Mouse (Mus musculus): ENCODE measurements around the gene Armc7. TPM values are rescaled to one million over a fixed set of nuclear protein-coding genes. Genes with fewer than 3 reads are reported as not detected.

Gene Armc7
- 4.6 and 6.2 TPM in 2 replicates for polyA plus RNA-seq (2015; fragmentation: Nextera tagmentation; extraction: Ambion mirVana)

DNA sequence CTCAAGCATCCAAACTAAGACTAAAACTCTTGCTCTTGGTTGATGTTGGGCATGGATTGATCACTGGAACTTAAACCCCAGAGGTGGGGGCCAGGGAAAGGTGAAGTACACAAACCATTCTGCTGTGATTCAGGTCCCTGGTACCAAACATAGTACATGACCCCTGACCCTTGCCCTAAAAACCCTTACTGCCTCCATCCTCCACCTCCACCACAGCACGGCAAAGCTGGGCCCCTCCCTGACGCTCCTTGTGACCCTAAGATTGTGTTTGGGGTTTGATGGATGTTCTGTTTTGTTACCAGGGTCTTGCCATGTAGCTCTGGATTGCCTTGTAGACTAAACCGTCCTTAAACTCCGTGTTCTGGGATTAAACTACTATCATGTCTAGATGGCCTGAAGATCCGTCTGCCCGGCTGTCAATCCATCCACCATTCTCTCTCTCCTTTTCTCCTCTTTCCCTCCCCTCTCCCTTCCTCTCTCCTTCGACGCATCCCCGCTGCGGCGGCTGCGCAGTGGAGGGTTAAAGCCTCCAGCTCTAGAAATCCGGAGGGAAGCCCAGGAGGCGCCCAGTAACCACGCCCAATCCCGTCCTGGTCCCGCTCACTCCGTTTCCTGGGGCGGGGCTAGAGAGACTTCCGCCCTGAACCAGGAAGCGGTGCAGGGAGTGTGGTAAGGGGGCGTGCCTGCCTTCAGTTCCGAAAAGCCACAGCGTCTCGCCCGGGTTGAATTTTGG is at the start of gene Armc7:
Armc7 (plus strand) TSS at position 643 of the 733 bp plus-strand sequence.
- Histone ChIP-seq H3K4me2 (peak within 1 kb of the TSS; percentile 76), H3K9ac (peak within 1 kb of the TSS; percentile 79), H3K4me3 (peak within 1 kb of the TSS; percentile 90), H3K4me1 (replicated peaks) (peaks cover 35% of the 10 kb centered on the region), H3K27me3 (no peaks in the 10 kb centered on the region), H3K9me3 (replicated peaks) (no peaks in the 10 kb centered on the region), H3K27ac (peak within 1 kb of the TSS; percentile 83), H3K36me3 (no peaks in the 10 kb centered on the region)
- ATAC-seq (replicated peaks; ENCODE audit: insufficient number of reproducible peaks, insufficient read depth, low FRiP score, low read depth): peak; percentile 96
- under 1% methylated on average over 26 of the region's 26 CpGs for WGBS

DNA sequence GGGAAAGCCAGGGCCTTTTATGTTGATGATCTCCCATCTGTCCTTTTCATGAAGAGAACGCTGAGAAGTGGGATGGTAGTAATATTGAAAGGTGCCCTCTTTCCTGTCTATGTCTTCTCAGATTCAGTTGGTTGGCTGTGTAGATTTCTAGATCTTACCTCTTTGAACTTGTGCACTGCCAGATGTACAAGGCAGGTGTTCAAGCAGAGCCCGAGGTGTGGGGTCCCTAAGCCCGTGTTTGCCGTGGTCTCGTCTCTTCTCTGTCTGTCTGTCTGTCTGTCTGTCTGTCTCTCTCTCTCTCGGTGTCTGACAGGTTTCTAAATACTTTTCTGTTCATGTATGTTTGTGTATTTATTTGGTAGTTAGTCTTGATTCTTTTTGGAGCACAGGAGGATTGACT is 49.8 kb upstream of the Armc7 start:
- H3K4me1 ChIP-seq (replicated peaks): peaks cover 26% of the 10 kb centered on the region
- no peak for ATAC-seq (replicated peaks; ENCODE audit: insufficient number of reproducible peaks, insufficient read depth, low FRiP score, low read depth)
- no peak overlapping the region for H3K4me2 ChIP-seq
- peaks cover 40% of the 10 kb centered on the region for H3K36me3 ChIP-seq
- H3K27ac ChIP-seq: no peak overlapping the region
- 85% methylated on average over 6 of the region's 6 CpGs for WGBS
- no peak overlapping the region for H3K4me3 ChIP-seq
- H3K9me3 ChIP-seq (replicated peaks): no peaks in the 10 kb centered on the region
- H3K27me3 ChIP-seq: no peaks in the 10 kb centered on the region
- H3K9ac ChIP-seq: no peak overlapping the region

DNA sequence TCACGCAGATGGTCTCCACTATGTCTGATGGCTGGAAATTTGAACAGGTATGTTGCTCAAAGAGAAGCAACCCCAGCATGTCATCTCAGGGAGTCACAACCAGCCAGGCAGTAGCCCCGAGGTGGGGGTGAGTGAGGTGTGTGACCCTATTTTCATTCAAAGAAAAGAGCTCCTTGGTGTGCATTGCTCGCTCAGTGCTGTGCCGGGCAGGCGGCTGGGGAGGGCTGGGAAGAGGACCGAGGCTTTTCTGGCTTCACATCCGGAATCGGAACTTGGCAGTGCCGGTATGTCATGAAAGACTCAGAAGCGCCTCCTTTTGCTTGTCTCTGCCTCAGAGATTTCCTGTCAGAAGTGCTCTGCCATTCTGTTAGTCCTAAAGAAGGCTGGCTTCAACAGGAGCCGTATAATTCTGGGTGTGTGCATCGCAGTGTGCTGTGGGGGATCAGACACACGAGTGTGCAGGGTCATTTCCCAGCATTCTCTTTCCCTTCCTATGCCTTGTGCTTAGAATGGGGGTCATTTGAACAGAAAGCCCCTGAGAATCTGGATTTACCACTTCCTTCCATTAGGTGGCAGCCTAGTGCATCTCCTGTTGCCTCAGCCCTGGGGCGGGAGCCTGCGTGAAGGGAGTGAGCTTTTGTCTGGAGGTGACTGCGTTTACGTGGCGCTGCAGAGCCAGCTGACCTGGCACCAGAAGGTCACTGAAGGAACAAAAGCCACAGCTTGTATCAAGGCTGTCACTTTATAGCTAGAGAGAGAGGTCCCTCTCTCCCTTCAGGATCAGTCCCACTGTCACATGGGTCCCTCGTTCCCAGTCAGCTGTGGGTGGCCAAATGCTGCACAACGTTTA is 47.8 kb upstream of the Armc7 start:
- Histone ChIP-seq H3K4me3 (no peak overlapping the region), H3K9ac (0 out of 2 replicates have a peak overlapping the region, but pooled peaks have one; percentile 23)
- 33% methylated on average over 20 of the region's 20 CpGs for WGBS

DNA sequence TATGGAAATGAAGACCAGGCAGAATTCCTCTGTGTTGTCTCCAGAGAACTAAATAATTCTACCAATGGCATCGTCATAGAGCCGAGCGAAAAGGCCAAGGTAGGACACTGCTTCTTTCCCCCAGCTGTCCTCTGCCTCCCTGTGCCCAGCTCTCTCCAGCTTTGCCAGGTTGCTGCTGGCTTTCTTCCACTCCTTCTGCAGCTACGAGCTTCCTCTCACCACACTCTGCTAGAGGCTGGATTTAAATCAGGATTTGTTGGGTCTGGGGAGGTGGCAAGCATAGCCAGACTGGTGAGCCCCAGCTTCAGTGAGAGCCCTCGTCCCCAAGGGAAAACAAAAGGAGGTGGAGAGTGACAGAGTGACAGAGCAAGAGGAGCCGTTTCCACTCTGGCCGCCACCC is 46.2 kb upstream of the Armc7 start:
- WGBS: 78% methylated on average over 7 of the region's 7 CpGs
- Histone ChIP-seq H3K27ac (no peak overlapping the region), H3K9me3 (replicated peaks) (no peaks in the 10 kb centered on the region), H3K27me3 (no peaks in the 10 kb centered on the region), H3K9ac (no peak overlapping the region), H3K36me3 (peaks cover 56% of the 10 kb centered on the region), H3K4me2 (no peak overlapping the region), H3K4me1 (replicated peaks) (peaks cover 11% of the 10 kb centered on the region), H3K4me3 (no peak overlapping the region)
- no peak for ATAC-seq (replicated peaks; ENCODE audit: insufficient number of reproducible peaks, insufficient read depth, low FRiP score, low read depth)

More for the DNA sequence above, 47.8 kb upstream of the Armc7 start:
- H3K9me3 ChIP-seq (replicated peaks): no peaks in the 10 kb centered on the region
- peaks cover 57% of the 10 kb centered on the region for H3K36me3 ChIP-seq
- peak overlapping the region; percentile 17; the same call in 1 of the 2 replicates for H3K4me2 ChIP-seq
- peak overlapping the region; percentile 58 for H3K27ac ChIP-seq
- peaks cover 11% of the 10 kb centered on the region for H3K4me1 ChIP-seq (replicated peaks)
- H3K27me3 ChIP-seq: no peaks in the 10 kb centered on the region
- ATAC-seq (replicated peaks; ENCODE audit: insufficient number of reproducible peaks, insufficient read depth, low FRiP score, low read depth): peak; percentile 51

DNA sequence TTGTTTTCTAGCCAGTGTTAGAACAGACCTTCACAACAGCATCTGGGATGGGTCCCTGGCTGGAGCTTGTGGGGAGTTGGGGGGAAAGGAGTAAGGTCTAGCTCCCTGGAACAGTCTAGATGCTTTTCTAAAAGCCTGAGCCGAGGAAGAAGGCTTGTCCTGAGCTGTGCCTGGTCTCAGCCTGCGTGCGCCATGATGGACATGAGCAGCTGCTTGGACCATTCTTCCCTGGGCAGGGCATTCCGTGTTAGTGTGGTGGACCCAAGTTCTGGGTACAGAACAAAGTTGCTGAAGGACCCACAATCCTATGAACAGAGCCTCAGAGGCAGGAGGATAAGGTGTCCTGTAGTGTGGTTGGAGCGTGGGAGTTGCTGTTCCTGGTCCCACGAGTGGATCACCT is 44.9 kb upstream of the Armc7 start:
- Histone ChIP-seq H3K9me3 (replicated peaks) (no peaks in the 10 kb centered on the region), H3K27me3 (no peaks in the 10 kb centered on the region), H3K4me2 (no peak overlapping the region), H3K4me3 (no peak overlapping the region), H3K36me3 (peaks cover 48% of the 10 kb centered on the region), H3K9ac (no peak overlapping the region), H3K4me1 (replicated peaks) (peaks cover 15% of the 10 kb centered on the region), H3K27ac (no peak overlapping the region)
- WGBS: 94% methylated on average over 6 of the region's 6 CpGs
- ATAC-seq (replicated peaks; ENCODE audit: insufficient number of reproducible peaks, insufficient read depth, low FRiP score, low read depth): no peak

DNA sequence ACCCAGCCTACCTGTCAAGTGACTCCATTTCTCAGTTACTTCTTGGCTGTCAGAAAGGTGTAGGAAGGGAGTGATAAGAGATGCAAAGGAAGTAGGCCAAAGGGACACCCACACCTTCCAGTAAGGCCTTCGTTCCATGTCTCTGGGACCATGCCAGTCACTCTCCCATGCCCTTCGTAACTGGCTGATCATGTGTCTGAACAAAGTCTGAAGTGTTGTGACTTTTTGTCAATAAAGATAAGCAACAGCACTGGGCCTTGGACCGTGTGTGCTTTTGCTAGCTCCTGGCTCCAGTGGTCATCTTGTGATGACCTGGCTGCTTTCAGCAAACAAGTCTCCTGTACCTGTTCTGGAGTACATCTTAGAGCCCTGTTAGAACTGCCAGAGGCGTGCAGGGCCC is 42.7 kb upstream of the Armc7 start:
- Histone ChIP-seq H3K27me3 (no peaks in the 10 kb centered on the region), H3K36me3 (peaks cover 36% of the 10 kb centered on the region), H3K4me3 (no peak overlapping the region), H3K9ac (no peak overlapping the region), H3K9me3 (replicated peaks) (no peaks in the 10 kb centered on the region), H3K4me1 (replicated peaks) (peaks cover 16% of the 10 kb centered on the region), H3K4me2 (no peak overlapping the region), H3K27ac (no peak overlapping the region)
- no peak for ATAC-seq (replicated peaks; ENCODE audit: insufficient number of reproducible peaks, insufficient read depth, low FRiP score, low read depth)
- WGBS: 74% methylated on average over 4 of the region's 4 CpGs

DNA sequence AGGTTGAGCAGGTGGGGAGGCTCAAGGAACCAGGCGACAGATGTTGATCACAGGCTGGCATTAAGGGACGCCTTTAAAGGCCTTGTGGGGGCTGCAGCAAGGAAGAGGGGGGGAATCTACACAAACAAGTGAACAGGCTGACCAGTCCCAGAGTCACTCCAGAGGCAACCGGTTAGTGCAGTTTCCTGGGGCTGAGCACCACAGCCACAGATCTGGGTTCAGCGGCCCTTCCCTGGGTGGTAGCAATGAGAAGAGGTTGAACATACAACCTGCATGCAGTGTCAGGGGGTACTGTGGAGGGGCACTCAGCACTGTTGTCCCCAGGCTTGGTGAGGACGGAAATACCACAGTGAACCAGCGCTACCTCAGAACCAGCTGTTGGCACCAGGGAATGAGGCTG is 42.1 kb upstream of the Armc7 start:
- H3K4me3 ChIP-seq: no peak overlapping the region
- ATAC-seq (replicated peaks; ENCODE audit: insufficient number of reproducible peaks, insufficient read depth, low FRiP score, low read depth): no peak

DNA sequence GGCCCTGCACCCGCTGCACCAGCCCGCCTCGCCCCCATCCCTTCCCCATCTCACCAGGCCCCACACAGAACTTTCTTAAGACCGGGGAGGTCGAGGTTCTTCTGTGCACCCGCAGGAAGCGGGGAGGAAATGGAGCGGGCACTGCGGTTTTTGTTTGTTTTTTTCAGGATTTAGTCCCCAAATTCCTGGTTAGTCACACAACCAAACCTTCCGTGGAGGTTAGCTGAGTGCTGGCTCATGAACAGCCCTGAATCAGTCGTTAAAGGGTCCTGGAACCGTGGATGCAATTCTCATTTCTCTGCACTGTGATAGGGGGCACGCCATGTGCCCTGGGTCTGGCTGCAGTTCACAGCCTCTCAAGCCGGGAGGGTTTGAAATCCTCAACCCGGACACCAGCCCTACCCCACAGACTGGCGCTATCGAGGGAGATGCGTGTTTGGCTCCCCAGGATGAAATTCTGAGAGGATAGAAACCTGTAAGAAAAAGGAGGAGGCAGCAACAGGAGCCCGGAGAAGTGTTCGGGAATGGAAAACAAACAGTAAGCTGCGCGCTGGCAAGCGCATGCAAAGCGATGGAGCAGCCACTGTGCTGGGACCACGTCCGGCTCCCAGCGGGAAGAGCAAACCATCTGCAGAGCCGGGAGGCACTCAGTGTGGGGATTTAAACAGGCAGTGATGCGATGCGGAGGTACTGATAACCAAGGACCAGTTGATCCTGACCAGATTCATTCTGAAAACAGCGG is 39.7 kb upstream of the Armc7 start:
- Histone ChIP-seq H3K9me3 (replicated peaks) (no peaks in the 10 kb centered on the region), H3K4me1 (replicated peaks) (peaks cover 13% of the 10 kb centered on the region), H3K4me3 (peak overlapping the region; percentile 45), H3K36me3 (peaks cover 19% of the 10 kb centered on the region), H3K27ac (no peak overlapping the region), H3K4me2 (peak overlapping the region; percentile 75), H3K27me3 (no peaks in the 10 kb centered on the region), H3K9ac (peak overlapping the region; percentile 61)
- 0 out of 2 replicates have a peak, but pooled peaks have one; percentile 47 for ATAC-seq (replicated peaks; ENCODE audit: insufficient number of reproducible peaks, insufficient read depth, low FRiP score, low read depth)
- 9% methylated on average over 31 of the region's 31 CpGs for WGBS

More for the DNA sequence above, 42.1 kb upstream of the Armc7 start:
- H3K9me3 ChIP-seq (replicated peaks): no peaks in the 10 kb centered on the region
- H3K27me3 ChIP-seq: no peaks in the 10 kb centered on the region
- no peak overlapping the region for H3K27ac ChIP-seq
- H3K36me3 ChIP-seq: peaks cover 36% of the 10 kb centered on the region
- H3K4me2 ChIP-seq: no peak overlapping the region
- no peak overlapping the region for H3K9ac ChIP-seq
- peaks cover 13% of the 10 kb centered on the region for H3K4me1 ChIP-seq (replicated peaks)
- 78% methylated on average over 6 of the region's 6 CpGs for WGBS

DNA sequence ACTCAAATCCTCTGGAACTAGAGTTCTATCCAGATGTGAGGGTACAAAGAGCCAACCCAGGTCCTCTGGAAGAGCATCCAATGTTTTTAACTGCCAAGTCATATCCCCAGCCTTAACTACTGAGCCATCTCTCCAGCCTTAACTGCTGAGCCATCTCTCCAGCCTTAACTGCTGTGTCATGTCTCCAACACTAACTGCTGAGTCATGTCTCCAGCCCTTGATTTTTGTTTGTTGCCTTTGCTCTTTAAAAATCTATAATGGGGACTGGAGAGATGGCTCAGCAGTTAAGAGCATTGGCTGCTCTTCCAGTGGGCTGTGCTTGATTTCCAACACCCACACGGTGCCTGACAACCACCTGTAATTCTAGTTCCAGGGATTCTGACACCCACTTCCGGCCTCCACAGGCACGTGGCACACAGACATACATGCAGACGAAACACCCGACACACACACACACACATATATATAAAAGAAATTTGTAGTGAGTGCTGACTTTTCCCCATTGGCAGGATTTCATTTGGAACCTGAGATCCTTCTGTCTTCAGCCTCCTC is 37.8 kb upstream of the Armc7 start:
- H3K9me3 ChIP-seq (replicated peaks): no peaks in the 10 kb centered on the region
- no peak for ATAC-seq (replicated peaks; ENCODE audit: insufficient number of reproducible peaks, insufficient read depth, low FRiP score, low read depth)
- H3K36me3 ChIP-seq: 0 out of 2 replicates have a peak, but pooled peaks cover 3% of the 10 kb centered on the region
- peaks cover 13% of the 10 kb centered on the region for H3K4me1 ChIP-seq (replicated peaks)
- no peak overlapping the region for H3K4me2 ChIP-seq
- no peak overlapping the region for H3K9ac ChIP-seq
- H3K27me3 ChIP-seq: no peaks in the 10 kb centered on the region
- WGBS: 65% methylated on average over 5 of the region's 5 CpGs
- no peak overlapping the region for H3K27ac ChIP-seq
- no peak overlapping the region for H3K4me3 ChIP-seq

DNA sequence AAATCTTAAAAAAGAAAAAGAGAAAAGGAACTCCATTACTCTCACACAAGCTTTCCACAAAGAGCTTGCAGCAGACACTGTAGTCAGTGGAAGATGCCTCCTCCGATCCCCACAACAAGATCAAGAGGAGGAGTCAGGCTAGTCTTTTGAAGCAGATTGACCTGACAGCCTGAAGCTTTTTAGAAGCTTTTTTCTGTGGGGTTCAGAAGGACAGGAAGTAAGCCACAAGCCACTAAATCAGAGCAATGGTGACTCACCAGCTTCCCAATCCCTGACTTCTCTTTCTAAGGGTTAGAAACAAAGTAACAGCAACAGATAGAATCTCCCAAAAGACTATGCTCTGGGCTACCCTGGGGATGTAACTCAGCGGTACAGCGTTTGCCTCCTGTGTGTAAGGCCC is 36.1 kb upstream of the Armc7 start:
- Histone ChIP-seq H3K9ac (no peak overlapping the region), H3K36me3 (no peaks in the 10 kb centered on the region), H3K27me3 (no peaks in the 10 kb centered on the region), H3K4me1 (replicated peaks) (peaks cover 13% of the 10 kb centered on the region), H3K4me3 (no peak overlapping the region), H3K9me3 (replicated peaks) (no peaks in the 10 kb centered on the region), H3K4me2 (no peak overlapping the region), H3K27ac (no peak overlapping the region)
- 75% methylated on average over 3 of the region's 3 CpGs for WGBS
- no peak for ATAC-seq (replicated peaks; ENCODE audit: insufficient number of reproducible peaks, insufficient read depth, low FRiP score, low read depth)

All from heart, embryonic 15.5 days (tissue).